Mouse (Mus musculus) kidney, embryonic 16.5 days (tissue): ENCODE results near the gene Sobp. TPM values are rescaled to one million over a fixed set of nuclear protein-coding genes. Genes with fewer than 3 reads are reported as not detected.

ENCODE experiments used
- ATAC-seq: fragments of 200-750 bp; cut with Nextera tagmentation; 2 replicates; pipeline ENCODE4 v1.8.0; 2017; ENCODE audit warnings: moderate TSS enrichment; ENCODE audit not compliant: low FRiP score, low TSS enrichment
- H3K27ac ChIP-seq: fragments of 300-500 bp; sonication (generic); 2 replicates; pipeline ENCODE4 v1.5.1; 2014; ENCODE audit warnings: low read length
- H3K27me3 ChIP-seq: fragments of 300-500 bp; sonication (generic); 2 replicates; pipeline ENCODE4 v1.6.1; 2014; ENCODE audit warnings: low read length, control low read depth, mixed read lengths; ENCODE audit not compliant: insufficient read depth
- H3K36me3 ChIP-seq: fragments of 300-500 bp; sonication (generic); 2 replicates; pipeline ENCODE4 v1.6.1; 2014; ENCODE audit warnings: low read length, control low read depth, mixed read lengths; ENCODE audit not compliant: insufficient read depth
- H3K4me1 ChIP-seq: fragments of 300-500 bp; sonication (generic); 2 replicates; pipeline ENCODE4 v1.6.1; 2014; ENCODE audit warnings: low read length, control low read depth, mixed read lengths; ENCODE audit not compliant: insufficient read depth
- H3K4me2 ChIP-seq: fragments of 300-500 bp; sonication (generic); replicated peaks from 2 replicates; pipeline ENCODE4 v1.6.1; 2014; ENCODE audit warnings: low read depth, low read length
- H3K4me3 ChIP-seq: fragments of 300-500 bp; sonication (generic); 2 replicates; pipeline ENCODE4 v1.5.1; 2014; ENCODE audit warnings: mild to moderate bottlenecking, low read length
- H3K9ac ChIP-seq: fragments of 300-500 bp; sonication (generic); replicated peaks from 2 replicates; pipeline ENCODE4 v1.6.1; 2014; ENCODE audit warnings: low read length
- H3K9me3 ChIP-seq: fragments of 300-500 bp; sonication (generic); 2 replicates; pipeline ENCODE4 v1.6.1; 2016; ENCODE audit warnings: low read length, control low read depth
- WGBS: fragments of 180-500 bp; shearing (Covaris S2); extraction: QIAGEN DNeasy Blood & Tissue Kit; methylation state at CpG from one replicate; pipeline ENCODE4 v1.1.7; 2014; 5-methylcytosine and 5-hydroxymethylcytosine counted together
- polyA plus RNA-seq: library from polyadenylated mRNA; unstranded; fragments of >200 nt; fragmentation: Nextera tagmentation; extraction: Ambion mirVana; gene quantifications from 2 replicates; pipeline ENCODE4 v1.2.1, GENCODE M21; 2015

The Sobp gene
- polyA plus RNA-seq, 1 experiment from 2014 or later, result 1.1 TPM

DNA sequence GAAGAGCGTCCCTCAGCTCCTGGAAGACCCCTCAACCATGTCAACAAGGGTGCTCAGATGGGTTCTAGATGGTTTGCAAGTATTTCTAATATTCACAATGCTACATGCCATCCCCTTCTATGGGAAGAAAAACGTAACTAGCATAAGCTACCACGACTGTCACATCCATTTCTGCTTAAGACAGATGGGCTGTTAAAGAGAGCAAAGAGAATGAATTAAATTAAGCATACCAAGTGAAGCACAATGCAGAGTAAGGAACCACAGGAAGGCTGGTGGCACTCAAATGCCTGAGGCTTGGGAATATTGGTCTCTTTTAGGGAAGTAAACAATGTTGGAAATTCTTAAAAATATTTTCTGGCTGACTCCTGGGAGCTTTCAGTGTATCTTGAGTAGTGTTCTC, 45.6 kb downstream of the Sobp start:
- H3K4me3 ChIP-seq, result no peak overlapping the region
- WGBS, result 80% methylated on average over 3 of the region's 3 CpGs
- H3K4me1 ChIP-seq, result no peaks in the 10 kb centered on the region
- H3K9ac ChIP-seq, result no peak overlapping the region
- no peaks in the 10 kb centered on the region for H3K36me3 ChIP-seq
- H3K27me3 ChIP-seq, result no peaks in the 10 kb centered on the region
- no peak for ATAC-seq
- no peak overlapping the region for H3K27ac ChIP-seq
- H3K4me2 ChIP-seq, result no peak overlapping the region
- no peaks in the 10 kb centered on the region for H3K9me3 ChIP-seq

DNA sequence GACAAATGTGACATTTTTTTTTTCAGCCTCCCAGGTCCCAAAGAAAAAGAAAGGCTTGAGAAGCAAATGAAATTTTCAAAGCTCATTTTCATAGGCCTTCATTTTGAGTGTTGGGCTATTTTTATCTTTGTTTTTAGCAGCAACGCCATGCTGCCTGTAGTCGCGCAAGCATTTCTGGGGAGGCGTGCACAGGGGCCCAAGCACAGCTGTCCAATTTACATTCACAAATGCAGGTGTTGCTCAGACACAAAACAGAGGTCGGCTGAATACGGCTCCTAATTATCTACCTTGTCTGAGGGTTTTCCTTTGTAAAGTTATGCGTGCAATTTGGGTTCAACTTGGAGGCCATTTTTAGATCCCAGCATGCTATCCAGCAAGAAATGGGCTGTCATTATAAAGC, 49.8 kb downstream of the Sobp start:
- no peak overlapping the region for H3K4me3 ChIP-seq
- no peak overlapping the region for H3K4me2 ChIP-seq
- H3K27me3 ChIP-seq, result no peaks in the 10 kb centered on the region
- ATAC-seq, result no peak
- no peaks in the 10 kb centered on the region for H3K9me3 ChIP-seq
- 79% methylated on average over 7 of the region's 7 CpGs for WGBS
- H3K4me1 ChIP-seq, result peaks cover 8% of the 10 kb centered on the region
- no peak overlapping the region for H3K27ac ChIP-seq
- H3K36me3 ChIP-seq, result no peaks in the 10 kb centered on the region
- no peak overlapping the region for H3K9ac ChIP-seq

DNA sequence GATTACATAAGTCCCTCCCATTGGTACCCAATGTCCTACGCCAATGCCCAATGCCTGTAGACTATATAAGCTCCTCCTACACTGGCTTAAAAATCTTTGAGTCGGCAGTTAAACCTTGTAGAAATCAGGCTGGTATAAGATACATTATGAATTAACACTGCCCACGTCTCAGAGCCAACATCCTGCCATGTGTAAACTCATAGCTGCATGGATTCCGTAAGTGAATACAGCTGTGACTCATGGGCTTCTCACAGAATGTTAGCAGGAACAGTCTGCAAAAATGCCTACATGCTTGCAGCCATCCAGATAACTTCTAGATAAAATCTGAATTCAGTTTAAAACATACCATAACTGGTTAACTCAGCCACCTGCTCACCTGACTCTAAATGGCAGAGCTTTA, 50.2 kb downstream of the Sobp start:
- Histone ChIP-seq H3K9me3 (no peaks in the 10 kb centered on the region), H3K36me3 (no peaks in the 10 kb centered on the region), H3K27me3 (no peaks in the 10 kb centered on the region), H3K27ac (no peak overlapping the region), H3K4me3 (no peak overlapping the region), H3K4me2 (no peak overlapping the region), H3K9ac (no peak overlapping the region), H3K4me1 (peaks cover 8% of the 10 kb centered on the region)
- WGBS, result 77% methylated on average over 4 of the region's 4 CpGs
- ATAC-seq, result no peak

DNA sequence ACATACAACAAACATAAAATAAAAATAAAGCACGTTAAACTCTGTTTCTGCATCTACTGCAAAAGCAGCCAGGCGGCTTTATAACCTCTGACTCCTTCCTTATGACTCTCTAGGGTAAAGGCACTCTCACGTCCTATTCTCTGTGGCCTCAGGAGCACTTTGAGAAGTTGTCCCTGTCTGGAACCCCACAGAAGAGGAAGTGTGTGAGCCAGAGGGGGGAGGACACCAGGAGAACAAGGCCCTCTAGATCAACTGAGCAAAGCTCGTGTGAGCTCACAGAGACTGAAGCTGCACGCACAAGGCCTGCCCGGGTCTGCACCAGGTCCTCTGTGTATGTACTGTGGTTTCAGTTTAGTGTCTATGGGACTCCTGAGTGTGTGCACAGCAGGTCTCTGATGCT, 50.9 kb downstream of the Sobp start:
- Histone ChIP-seq H3K4me3 (no peak overlapping the region), H3K27ac (no peak overlapping the region), H3K9ac (no peak overlapping the region), H3K4me1 (peaks cover 8% of the 10 kb centered on the region), H3K36me3 (no peaks in the 10 kb centered on the region), H3K9me3 (no peaks in the 10 kb centered on the region), H3K4me2 (no peak overlapping the region), H3K27me3 (no peaks in the 10 kb centered on the region)
- ATAC-seq, result no peak
- 62% methylated on average over 6 of the region's 6 CpGs for WGBS

DNA sequence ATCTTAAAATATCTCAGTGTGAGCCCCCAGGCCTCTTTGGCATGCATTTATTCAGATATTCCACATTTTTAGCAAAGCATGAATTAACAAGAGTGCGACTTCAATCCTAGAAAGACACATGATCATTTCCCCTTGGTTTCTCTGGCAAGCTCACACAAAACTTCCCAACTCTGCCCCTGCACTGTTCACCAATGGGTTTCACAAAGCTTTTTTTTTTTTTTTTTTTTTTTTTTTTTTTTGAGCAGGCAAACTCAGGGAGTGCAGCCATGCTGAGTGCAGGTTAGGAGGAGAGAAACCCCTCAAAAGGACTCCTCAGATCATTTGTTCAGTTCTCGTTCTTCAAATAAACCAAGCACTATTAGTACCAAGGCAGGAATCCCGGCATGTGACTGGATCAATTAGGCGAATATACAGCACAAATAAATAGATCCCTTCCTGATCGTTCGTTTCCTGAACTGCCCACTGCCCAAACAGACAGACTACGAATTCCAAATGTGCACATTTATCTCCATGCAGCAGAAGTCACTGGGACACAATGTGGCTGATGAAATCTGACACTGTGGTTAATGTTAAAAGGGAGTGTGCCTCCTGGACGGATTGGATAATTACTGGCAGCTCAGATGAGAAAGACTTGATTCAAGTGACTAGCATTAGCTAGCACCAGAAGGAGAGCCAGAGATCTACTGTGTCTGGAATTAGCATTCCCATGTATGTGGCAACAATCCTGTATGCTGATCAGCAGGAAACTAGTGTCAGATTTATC, 53.5 kb downstream of the Sobp start:
- Histone ChIP-seq H3K4me1 (peaks cover 8% of the 10 kb centered on the region), H3K27me3 (no peaks in the 10 kb centered on the region), H3K9ac (no peak overlapping the region), H3K36me3 (no peaks in the 10 kb centered on the region), H3K4me3 (no peak overlapping the region), H3K27ac (no peak overlapping the region), H3K9me3 (no peaks in the 10 kb centered on the region), H3K4me2 (no peak overlapping the region)
- no peak for ATAC-seq
- 31% methylated on average over 8 of the region's 8 CpGs for WGBS

DNA sequence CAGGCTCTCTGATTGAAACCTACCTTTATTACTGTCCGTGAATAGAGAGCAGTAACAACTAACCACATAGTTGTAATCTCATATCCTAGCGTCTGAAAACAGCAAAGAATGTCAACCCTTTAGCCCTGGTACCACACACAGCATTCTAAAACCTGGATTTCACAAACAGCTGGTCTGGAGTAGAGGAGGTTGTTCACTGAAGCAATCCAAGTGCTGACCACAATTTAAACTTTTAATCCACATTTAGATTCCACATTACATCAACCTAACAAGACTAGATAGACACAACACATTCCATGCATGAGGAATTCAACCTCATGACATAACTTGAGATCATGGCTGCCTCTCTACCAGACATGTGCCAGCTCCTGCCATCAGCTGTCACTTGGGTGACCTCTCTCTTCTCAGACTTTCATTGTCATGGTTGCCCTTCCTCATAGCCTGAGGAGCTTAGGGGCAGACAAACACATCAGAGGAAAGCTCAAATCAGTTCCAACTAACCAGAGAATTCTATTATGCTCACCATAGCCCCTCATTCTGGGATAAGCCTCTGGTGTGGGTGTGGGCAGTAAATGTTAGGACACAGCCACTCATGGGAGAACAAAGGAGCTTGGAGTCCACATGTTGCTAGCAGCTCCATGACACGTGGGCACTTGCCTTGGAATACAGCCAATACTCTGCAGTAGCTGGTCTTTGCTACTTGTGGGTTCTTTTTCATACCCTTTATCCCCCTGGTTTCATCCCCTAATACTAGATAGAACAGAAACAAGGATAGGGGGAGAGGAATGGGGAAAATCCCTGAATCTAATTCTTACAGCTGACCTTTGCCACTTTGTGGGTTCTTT, 58.0 kb downstream of the Sobp start:
- 79% methylated on average over 3 of the region's 3 CpGs for WGBS
- no peak for ATAC-seq
- no peak overlapping the region for H3K9ac ChIP-seq
- H3K4me1 ChIP-seq, result peaks cover 6% of the 10 kb centered on the region
- H3K4me2 ChIP-seq, result no peak overlapping the region
- H3K27me3 ChIP-seq, result no peaks in the 10 kb centered on the region
- no peaks in the 10 kb centered on the region for H3K9me3 ChIP-seq
- H3K4me3 ChIP-seq, result no peak overlapping the region
- no peaks in the 10 kb centered on the region for H3K36me3 ChIP-seq
- H3K27ac ChIP-seq, result no peak overlapping the region

DNA sequence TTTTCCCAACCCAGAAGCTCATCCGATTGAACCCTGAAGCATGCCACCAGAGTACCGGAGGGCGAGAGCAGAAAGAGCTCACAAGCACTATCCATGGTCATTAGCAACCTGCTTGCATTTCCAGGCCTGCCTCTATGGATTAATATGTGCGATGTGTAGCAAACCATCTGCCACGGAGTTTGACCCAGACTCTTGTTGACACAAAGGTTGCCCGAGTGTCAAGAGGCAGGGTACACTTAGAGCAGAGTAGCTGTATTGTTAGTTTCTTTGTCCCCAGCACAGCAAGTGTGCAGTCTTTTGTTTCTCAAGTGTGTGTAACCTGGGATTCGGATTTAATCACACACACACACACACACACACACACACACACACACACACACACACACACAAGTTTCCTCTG, 62.0 kb downstream of the Sobp start:
- no peak for ATAC-seq
- H3K36me3 ChIP-seq, result no peaks in the 10 kb centered on the region
- no peaks in the 10 kb centered on the region for H3K9me3 ChIP-seq
- H3K9ac ChIP-seq, result no peak overlapping the region
- no peaks in the 10 kb centered on the region for H3K27me3 ChIP-seq
- H3K4me3 ChIP-seq, result no peak overlapping the region
- H3K4me2 ChIP-seq, result no peak overlapping the region
- H3K27ac ChIP-seq, result no peak overlapping the region
- 84% methylated on average over 7 of the region's 7 CpGs for WGBS
- no peaks in the 10 kb centered on the region for H3K4me1 ChIP-seq

DNA sequence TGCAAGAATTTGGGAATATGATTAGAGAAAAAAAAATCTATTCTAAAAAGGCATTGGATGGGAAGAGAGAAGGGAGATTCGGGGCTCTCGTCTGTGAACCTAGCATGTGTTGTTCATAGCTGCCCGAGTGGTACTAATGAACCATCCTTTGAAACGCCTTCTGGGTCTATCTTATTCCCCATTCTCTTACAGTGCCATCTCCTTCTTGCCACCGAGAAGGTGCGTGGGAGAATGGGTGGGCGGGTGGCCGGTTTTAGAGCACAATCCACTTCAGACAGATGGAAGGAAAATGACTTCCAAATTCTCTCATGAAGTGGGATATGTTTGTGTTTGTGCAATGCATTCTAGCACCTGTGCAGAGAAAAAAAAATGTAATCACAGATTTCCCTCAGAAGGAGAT, 67.7 kb downstream of the Sobp start:
- Histone ChIP-seq H3K9me3 (no peaks in the 10 kb centered on the region), H3K4me3 (no peak overlapping the region), H3K36me3 (no peaks in the 10 kb centered on the region), H3K4me2 (no peak overlapping the region), H3K9ac (no peak overlapping the region), H3K27me3 (no peaks in the 10 kb centered on the region), H3K27ac (no peak overlapping the region), H3K4me1 (no peaks in the 10 kb centered on the region)
- no peak for ATAC-seq
- 86% methylated on average over 8 of the region's 8 CpGs for WGBS

DNA sequence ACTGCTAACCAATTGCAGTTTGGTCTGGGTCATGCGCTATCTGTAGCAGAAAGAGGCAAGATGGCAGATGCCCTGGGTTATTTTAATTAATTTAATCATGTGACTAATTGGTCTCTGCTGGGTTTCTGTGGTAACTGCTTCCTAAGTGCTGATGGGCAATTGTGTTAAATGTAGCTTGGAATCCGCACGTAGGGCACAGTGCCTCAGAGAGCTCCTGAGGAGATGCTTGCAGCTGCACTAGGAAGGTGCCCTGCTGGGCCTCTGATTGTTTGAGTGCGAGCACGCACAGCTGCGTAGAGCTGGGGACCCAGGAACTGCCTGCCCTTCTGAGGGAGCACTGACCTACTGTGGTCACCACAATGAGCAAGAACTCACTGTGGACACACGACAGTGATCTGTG, 68.1 kb downstream of the Sobp start:
- 68% methylated on average over 7 of the region's 7 CpGs for whole genome bisulfite sequencing
- Histone ChIP-seq H3K4me1 (no peaks in the 10 kb centered on the region), H3K9me3 (no peaks in the 10 kb centered on the region), H3K9ac (no peak overlapping the region), H3K27ac (no peak overlapping the region), H3K36me3 (no peaks in the 10 kb centered on the region), H3K27me3 (no peaks in the 10 kb centered on the region), H3K4me2 (no peak overlapping the region), H3K4me3 (no peak overlapping the region)
- ATAC-seq, result no peak

DNA sequence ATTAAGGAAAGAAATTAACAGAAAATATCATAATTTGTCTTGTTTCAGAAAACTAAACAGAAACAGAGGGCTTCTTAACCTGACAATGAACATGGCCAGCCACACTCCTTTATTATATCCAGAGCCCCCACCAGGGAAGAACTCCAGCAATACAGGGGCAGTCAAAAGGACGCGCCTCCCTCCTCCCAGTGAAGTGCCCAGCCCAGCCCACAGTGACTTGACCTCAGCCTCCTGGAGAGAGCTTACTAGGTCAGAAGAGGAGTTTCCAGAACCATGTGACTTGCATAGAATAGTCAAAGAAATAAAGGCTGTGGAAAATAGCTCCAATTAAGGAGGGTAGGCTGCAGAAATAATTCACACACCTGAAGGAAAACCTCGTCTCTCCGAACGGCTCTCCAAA, 73.8 kb downstream of the Sobp start:
- Histone ChIP-seq H3K9me3 (no peaks in the 10 kb centered on the region), H3K36me3 (no peaks in the 10 kb centered on the region), H3K9ac (no peak overlapping the region), H3K27me3 (no peaks in the 10 kb centered on the region), H3K27ac (no peak overlapping the region), H3K4me3 (no peak overlapping the region), H3K4me1 (peaks cover 22% of the 10 kb centered on the region; the same call in 1 of the 2 replicates), H3K4me2 (no peak overlapping the region)
- 50% methylated on average over 5 of the region's 5 CpGs for WGBS
- ATAC-seq, result no peak
